Comparison of ENCODE assay signal across 31 mouse cellular contexts in genomic region chr9:102955866-102956265, GRCm38 (mm10). TPM values are rescaled to one million over a fixed set of nuclear protein-coding genes. Genes with fewer than 3 reads are reported as not detected.
"Had no signal": no experiment of that assay in that cellular context is flagged by ENCODE, and none has a peak within 500 bp of the region (broad histone marks: within the 10 kb centered on the region; RNA-seq: fewer than 3 reads in every experiment).

No protein-coding gene starts in this region.

- H3K27ac ChIP-seq: limb, embryonic 10.5 days; limb, embryonic 12.5 days; limb, embryonic 13.5 days; limb, embryonic 15.5 days; liver, embryonic 12.5 days; liver, embryonic 13.5 days; liver, embryonic 14.5 days; liver, embryonic 15.5 days; lung, embryonic 15.5 days; macrophage; midbrain, embryonic 10.5 days; midbrain, embryonic 12.5 days; midbrain, embryonic 13.5 days; midbrain, embryonic 15.5 days; neural tube, embryonic 12.5 days had no signal

- H3K27me3 ChIP-seq: limb, embryonic 12.5 days; limb, embryonic 13.5 days; limb, embryonic 15.5 days; liver, embryonic 12.5 days; liver, embryonic 13.5 days; liver, embryonic 15.5 days; lung, embryonic 15.5 days; midbrain, embryonic 12.5 days; midbrain, embryonic 13.5 days; midbrain, embryonic 15.5 days; neural tube, embryonic 12.5 days had no signal

- H3K4me1 ChIP-seq: limb, embryonic 12.5 days; limb, embryonic 13.5 days; limb, embryonic 15.5 days; liver, embryonic 12.5 days; liver, embryonic 13.5 days; liver, embryonic 15.5 days; lung, embryonic 15.5 days; megakaryocyte, embryonic 14.5 days; midbrain, embryonic 15.5 days had no signal

- H3K36me3 ChIP-seq: limb, embryonic 10.5 days; limb, embryonic 12.5 days; limb, embryonic 13.5 days; limb, embryonic 15.5 days; liver, embryonic 12.5 days; liver, embryonic 13.5 days; liver, embryonic 15.5 days; lung, embryonic 15.5 days; midbrain, embryonic 10.5 days; midbrain, embryonic 12.5 days; midbrain, embryonic 13.5 days; midbrain, embryonic 15.5 days; neural tube, embryonic 12.5 days had no signal

- H3K9me3 ChIP-seq: limb, embryonic 10.5 days; limb, embryonic 15.5 days; liver, embryonic 12.5 days; liver, embryonic 13.5 days; liver, embryonic 15.5 days; lung, embryonic 15.5 days; midbrain, embryonic 10.5 days; midbrain, embryonic 12.5 days; midbrain, embryonic 13.5 days; midbrain, embryonic 15.5 days; neural tube, embryonic 12.5 days had no signal

- DNase-seq: left cerebral cortex, postnatal 4 days; liver; liver, embryonic 13.5 days; liver, postnatal 0 days; lung, adult 18-20 months; lung, adult 2 months; lung, embryonic 14.5 days; lung, postnatal 10 days; lung, postnatal 14 days; lung, postnatal 36 days; lung, postnatal 4 days; midbrain, embryonic 14.5 days had no signal

- H3K4me3 ChIP-seq: limb, embryonic 10.5 days; limb, embryonic 12.5 days; limb, embryonic 13.5 days; limb, embryonic 15.5 days; liver, embryonic 12.5 days; liver, embryonic 13.5 days; liver, embryonic 15.5 days; lung, embryonic 15.5 days; megakaryocyte, embryonic 14.5 days; midbrain, embryonic 10.5 days; midbrain, embryonic 12.5 days; midbrain, embryonic 13.5 days; midbrain, embryonic 15.5 days; myocyte; neural tube, embryonic 12.5 days had no signal

RNA-seq across cellular contexts. Expression of gene Slco2a1, which starts 32.6 kb away (rescaled TPM):
- total RNA-seq: megakaryocyte, adult 5-6 weeks; megakaryocyte-erythroid progenitor cell, adult 5-6 weeks; monocyte, adult 5-6 weeks had no signal
- polyA plus RNA-seq: macrophage had no signal
